Mouse (Mus musculus) G1E-ER4 (cell line): ENCODE measurements around the gene Foxe1. TPM values are rescaled to one million over a fixed set of nuclear protein-coding genes. Genes with fewer than 3 reads are reported as not detected.

ENCODE experiments used
- GATA1 ChIP-seq: IDR thresholded peaks from one replicate; pipeline ENCODE4 v1.8.0; 2012; ENCODE audit warnings: low read length, inconsistent platforms
- polyA plus RNA-seq: library from polyadenylated mRNA; stranded (reverse); fragments of >175 nt; gene quantifications from 2 replicates; pipeline ENCODE4 v1.2.3, GENCODE M21; 2012

The Foxe1 gene
- polyA plus RNA-seq, 1 experiment = not detected

DNA sequence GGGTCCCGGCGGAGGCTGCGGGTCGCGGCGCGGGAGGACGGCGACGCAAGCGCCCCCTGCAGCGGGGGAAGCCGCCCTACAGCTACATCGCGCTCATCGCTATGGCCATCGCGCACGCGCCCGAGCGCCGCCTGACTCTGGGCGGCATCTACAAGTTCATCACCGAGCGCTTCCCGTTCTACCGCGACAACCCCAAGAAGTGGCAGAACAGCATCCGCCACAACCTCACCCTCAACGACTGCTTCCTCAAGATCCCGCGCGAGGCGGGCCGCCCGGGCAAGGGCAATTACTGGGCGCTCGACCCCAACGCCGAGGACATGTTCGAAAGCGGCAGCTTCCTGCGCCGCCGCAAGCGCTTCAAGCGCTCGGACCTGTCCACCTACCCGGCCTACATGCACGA lies 879 bp downstream of the Foxe1 start:
- no peak for TF ChIP-seq GATA1

DNA sequence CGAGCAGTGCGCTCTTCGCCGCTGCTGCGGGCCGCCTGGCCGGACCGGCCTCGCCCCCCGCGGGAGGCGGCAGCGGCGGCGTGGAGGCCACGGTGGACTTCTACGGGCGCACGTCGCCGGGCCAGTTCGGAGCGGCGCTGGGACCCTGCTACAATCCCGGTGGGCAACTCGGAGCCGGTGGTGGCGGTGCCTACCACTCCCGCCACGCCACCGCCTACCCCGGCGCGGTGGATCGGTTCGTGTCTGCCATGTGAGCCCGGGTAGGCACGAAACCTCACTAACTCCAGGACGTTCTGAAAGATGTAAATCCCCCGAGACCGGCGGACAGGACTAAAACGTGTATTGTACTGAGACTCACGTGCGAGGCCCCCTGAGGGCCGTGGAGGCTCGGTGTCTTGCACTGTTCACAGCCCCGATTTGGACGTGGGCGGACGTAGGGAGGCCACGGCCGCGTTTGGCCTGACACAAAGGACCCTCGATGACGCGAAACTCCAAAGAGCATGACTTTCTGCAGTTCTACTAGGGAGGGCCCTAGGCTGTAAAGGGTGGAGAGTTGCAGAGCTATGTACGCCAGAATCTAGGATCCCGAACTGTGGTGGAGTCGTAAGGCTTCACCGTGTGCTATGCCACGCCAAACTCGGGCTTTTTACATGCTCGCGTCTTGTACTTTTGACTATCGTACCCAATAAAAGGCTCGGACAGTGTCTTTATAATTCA lies 1.8 kb downstream of the Foxe1 start:
- no peak for TF ChIP-seq GATA1

DNA sequence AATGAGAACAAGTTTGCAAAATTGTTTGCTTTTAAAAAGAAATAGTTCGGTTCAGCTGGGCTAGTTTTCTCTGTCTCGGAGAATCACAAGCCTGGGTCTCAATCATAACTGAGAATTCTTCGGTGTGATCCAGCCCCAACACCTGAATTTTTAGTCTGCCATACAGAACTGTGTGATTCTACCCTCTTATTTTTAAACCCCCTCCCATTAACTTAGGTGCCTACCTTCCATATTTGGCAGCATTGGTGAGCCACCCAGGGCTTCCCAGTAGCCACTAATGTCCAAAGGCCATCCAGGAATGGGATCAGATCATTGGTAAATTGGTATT lies 2.3 kb downstream of the Foxe1 start:
- no peak for TF ChIP-seq GATA1

DNA sequence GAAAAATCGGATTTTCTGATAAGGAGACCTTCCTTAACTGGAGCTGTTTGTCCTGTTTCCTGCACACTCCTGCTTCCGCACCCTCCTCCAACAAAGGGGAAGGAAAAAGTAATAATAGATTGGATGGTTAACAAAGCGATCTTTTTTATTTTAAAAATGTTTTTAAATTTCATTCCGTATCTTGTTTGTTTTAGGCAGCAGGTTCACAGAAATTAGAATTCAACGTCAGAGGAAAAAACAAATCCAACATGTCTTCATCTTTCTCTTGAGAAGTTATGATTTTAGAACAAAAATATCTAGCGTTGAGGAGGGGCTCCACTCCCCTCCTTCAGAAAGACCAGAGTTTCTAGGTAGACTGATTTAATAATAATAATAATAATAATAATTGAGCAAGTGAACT lies 2.8 kb downstream of the Foxe1 start:
- no peak for TF ChIP-seq GATA1

DNA sequence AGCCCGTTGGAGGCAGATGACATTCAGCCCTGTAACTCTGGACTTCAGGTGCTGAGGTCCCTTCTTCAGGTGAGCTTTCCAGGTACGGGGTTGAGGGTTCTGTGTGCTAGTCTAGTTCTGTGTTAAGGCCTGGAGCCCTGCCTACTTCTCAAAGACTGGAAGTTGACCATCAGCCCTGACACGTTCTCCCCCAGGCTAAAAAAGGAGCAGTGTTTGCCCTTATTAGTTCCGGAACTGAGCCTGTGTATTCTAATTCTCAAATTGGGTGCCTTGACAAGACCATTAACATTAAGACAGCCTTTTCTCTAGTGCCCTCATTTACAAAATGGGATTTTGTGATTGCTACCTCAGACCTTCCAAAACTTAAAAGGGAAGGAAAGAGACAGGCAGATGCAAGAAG lies 3.7 kb downstream of the Foxe1 start:
- no peak for TF ChIP-seq GATA1

DNA sequence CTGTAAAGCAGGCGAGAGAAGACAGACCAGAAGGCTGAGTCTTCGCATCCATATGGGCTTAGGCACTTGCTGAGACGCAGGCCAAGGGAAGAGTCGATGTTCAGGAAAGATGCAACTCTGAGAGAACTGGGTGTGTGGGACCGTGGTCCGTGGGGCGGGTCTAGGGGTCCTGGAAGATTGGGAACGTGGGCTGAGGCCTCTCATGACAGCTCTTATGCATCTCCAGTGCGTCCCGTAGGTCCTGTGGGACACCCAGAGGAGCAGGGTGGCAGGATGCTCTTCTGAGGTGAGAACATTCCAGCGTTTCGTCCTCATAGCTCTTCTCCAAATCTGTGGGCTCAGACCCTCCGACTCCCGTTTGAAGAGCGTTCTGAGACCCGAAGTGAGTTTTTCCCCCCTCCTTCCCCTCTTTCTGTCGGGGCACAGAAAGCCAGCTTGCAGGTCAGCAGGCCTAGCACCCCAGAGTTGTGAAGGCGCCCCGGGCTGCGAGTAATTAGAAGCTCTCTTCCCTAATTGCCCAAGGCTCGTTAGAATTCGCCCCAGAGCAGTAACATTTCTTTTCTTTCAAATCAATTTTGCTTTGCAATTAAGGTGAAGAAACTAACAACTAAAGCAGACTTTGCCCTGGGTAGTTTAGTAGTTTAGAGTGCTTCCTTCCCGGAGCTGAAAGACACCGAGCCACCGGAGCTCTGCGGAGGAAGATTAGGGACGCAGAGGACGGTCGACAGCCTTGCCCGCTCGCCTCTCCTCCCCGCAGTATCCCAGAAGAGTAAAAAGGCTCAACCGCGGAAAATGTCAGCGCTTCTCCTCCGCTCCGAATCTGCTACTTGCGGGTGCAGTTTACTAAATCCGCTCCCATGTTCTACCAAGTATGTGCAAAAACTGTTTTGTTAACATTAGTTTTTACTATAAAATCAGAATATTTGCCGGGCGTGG lies 4.4 kb downstream of the Foxe1 start:
- no peak for TF ChIP-seq GATA1

DNA sequence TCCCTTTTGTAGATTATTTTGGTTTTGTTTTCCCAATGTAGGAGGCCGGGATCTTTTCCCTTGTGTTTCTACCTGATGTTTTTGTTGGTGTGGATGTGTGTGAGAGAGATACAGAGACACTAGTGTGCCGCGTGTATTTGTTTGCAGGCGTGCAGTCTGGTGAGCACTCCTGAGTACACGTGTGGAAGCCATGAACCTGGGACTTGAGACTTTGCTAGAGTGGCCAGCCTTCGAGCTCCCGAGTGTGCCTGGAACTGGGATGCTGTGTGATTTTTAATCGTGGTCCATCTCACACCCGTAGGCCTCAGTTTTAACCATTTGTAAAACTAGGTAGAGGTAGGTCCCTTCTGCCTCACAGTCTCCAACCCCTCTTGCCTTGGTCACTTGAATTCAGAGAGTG lies 5.5 kb downstream of the Foxe1 start:
- no peak for TF ChIP-seq GATA1

DNA sequence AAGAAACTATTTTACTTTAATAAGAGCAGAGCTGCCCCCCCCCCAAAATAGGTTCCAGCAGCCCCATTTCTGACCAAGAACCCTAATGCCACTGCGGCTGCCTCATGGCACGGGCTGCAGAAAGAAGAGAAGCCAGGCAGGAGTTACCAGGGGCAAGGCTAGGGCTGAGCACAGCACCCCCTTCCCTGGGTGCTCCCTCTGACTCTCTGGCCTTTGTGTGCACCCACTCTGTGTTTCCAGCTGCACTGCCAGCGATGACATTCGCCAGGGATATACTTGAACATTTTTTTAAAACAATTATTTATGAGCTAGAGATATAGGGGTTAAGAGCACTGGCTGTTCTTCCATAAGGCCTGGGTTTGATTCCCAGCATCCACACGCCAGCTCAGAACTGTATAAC lies 6.1 kb downstream of the Foxe1 start:
- TF ChIP-seq GATA1 = no peak

DNA sequence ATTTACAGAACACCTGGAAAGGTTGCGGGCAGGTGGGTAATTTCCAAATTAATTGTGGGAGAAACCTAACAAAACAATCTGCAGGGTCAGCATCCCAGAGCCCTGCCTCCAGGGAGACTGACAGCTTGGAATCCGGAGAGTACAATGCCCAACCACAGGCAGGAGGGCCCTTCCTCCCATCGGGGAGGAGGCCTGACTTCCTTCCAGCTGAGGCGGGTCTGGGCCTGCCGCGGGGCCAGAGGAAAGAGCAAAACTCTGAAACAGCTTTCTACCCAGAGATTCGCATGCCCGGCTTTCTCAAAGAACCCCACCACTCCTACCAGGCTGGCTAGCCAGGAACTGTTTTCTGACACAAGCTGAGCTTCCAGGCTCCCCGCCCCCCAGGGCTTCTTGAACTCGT lies 9.6 kb downstream of the Foxe1 start:
- TF ChIP-seq GATA1 = no peak

DNA sequence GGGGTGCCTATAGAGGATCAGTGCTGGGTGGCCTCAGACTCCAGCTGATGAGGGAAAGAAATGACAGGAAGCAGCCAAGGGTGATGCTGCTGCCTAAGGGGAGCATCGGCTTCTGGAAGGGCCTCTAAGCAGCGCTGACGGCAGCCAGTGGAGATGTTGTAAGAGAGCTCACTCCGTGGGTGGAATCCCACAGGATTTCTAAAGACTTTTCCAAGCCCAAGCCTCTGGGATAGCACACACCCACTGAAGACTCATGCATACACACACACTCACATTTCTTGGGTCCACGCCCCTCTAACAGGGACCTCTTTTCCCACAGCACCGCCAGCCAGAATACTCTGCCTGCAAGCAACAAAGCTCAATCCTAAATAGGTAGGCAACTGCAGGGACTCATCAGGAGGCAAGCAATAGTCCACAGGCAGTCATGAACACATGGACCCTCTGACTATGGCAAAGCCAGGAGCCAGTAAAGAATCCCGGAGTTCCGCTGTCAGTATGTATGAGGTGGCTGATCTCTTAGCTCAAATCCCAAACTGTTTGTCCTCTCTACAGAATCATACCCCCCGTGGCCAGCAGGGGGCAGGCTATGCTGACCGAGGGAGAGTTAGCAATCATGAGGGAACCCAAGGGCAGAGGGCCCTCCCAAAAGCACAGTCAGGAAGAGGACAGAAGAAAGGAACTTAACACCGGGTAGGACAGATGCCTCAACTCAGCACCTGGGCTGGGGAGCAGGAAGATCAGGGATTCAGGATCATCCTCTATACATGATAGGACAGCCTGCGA lies 13.1 kb downstream of the Foxe1 start:
- TF ChIP-seq GATA1 = no peak

DNA sequence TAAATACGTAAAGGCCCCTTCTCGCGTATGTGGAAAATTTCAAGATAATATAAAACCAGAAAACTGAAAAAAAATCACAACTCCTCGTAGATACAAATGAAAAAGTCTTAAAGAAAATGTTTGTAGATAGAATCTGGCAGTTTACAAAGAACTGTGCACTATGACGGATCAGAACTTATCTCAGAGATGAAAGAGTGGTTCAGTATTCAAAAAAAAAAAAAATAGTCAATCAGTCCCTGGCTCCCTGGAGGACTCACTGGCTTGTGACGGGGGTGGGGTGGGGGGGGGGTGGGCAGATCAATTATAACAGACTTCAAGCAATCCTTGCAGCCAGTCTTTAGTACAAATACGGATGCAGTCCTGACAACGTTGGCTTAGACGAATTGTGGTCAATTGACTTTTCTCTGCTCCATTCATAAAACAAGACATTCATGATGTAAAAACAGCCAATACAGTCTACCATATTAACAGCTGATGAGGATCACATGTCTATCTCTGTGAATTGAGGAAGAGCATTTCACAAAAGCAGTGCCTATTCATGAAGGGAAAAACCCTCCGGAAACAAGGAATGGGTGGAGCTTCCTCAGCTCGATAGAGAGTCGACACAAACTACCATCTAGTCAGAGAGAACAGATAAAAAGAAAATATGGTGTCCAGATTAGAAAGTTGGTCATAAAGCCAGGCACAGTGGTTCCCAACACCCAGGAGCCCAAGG lies 16.3 kb downstream of the Foxe1 start:
- no peak for TF ChIP-seq GATA1

DNA sequence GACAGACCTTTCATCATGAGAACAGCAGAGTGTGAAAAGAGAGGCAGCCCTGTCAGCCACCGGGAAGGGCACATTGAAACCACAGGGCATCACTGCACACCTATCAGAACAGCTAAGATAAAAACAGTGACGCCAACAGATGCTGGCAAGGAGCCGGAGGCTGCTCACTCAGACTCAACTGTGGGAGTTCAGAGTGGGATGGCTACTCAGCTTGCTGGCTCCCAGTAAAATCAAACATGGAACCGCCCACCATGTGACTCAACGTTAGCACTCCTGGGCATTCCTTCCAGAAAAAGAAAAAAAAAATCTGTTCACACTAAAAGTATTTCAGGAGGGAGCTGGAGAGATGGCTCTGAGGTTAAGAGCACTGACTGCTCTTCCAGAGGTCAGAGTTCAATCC lies 17.8 kb downstream of the Foxe1 start:
- TF ChIP-seq GATA1 = no peak

DNA sequence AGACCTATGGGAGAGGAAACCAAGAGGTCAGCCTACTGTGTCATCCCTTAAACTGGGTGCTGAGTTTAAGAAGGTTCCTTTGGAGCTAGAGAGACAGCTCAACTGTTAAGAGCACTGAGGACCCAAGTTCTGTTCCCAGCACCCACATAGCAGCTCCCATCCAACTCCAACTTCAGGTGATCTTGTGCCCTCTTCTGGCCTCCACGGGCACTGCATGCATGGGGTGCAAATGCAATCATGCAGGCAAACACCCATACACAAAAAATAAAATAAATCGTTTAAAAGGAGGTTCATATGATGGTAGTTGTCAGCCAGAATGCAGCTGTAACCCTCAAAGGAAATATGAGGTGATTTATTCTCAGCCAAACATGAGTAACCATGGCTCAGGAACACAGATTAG lies 21.0 kb downstream of the Foxe1 start:
- no peak for TF ChIP-seq GATA1

DNA sequence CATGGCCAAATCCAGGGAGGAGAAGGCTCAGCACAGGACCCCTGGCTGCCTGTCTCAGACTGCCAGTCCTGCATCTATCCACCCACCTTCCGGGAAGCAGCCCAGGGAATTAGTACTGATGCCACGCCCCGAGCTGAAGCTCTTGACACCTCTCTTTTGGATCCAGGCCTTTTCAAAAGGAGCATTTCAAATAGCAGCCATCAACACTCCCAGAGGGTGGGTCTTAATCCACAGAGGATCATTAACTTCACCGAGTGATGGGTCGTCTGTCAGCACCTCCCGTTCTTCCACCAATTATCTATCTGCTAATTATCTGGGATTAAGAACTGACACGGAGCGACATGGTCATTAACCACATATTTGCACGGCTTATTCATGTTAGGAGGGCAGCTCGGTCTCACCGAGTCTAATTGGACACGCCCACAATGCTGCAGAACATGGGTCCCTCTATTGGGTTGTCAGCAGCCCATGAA lies 24.1 kb downstream of the Foxe1 start:
- no peak for TF ChIP-seq GATA1

DNA sequence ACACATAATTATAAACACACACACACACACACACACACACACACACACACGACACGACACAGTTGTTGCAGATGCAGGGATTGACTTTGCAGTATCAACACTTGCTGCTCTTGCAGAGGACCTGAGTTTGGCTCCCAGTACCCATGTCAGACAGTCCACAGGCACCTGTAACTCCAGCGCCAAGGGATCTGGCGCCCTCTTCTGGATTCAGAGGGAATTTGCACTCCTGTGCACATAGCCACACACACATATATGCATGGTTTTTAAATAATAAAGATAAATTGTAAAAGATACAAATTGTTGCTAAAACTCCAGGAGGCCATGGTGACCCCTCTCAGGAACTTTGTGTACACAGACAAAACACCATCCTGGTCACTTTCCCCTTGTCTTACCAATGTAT lies 25.7 kb downstream of the Foxe1 start:
- TF ChIP-seq GATA1 = no peak

DNA sequence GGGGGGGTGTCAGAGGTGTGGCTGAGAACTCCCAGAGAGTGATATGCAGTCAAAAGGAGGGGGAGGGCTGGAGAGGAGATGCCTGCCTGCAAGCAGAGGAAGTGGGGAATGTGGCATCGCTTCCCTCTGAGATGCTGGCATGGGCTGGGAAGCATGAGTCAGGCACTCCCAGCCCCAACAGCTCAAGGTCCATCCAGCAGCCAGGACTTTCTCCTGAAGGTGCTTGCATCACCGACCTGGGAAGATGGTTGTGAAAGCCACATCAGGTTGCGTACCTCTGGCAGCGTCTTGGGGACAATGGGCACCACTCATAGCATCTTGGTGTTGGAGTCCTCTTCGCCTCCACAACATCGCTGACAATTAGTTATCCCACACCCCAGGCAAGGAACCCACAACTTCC lies 27.0 kb downstream of the Foxe1 start:
- TF ChIP-seq GATA1 = no peak

DNA sequence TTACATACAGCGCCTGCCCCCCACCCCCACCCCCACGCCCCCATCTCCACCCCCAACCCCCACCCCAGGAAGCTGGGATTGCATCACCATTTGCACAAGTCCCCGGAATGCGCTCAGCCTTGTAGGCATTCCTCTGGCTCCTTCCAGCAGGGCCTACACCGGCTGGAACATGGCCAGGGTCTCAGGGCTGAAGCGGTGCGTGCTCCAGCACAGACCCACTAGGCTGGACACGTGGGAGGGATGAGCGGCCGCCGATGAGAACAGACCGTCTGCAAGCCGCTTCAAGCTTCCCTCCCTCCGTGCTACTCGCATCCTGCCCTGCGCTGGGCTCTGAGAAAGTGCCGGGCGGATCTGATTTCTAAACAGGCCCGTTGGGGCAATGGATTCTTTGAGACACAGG lies 27.6 kb downstream of the Foxe1 start:
- no peak for TF ChIP-seq GATA1
